Mouse (Mus musculus) bone marrow macrophage, adult 2 months (primary cell): ENCODE data around the gene Samd10.

Experiments used
- CTCF ChIP-seq: IDR thresholded peaks from 2 replicates; pipeline ENCODE4 v1.5.1; 2012; ENCODE audit warnings: low read depth, mild to moderate bottlenecking, low read length, moderate library complexity
- POLR2A ChIP-seq: IDR thresholded peaks from 2 replicates; pipeline ENCODE4 v1.6.1; 2012; ENCODE audit warnings: mild to moderate bottlenecking, low read depth, low read length, borderline replicate concordance

DNA sequence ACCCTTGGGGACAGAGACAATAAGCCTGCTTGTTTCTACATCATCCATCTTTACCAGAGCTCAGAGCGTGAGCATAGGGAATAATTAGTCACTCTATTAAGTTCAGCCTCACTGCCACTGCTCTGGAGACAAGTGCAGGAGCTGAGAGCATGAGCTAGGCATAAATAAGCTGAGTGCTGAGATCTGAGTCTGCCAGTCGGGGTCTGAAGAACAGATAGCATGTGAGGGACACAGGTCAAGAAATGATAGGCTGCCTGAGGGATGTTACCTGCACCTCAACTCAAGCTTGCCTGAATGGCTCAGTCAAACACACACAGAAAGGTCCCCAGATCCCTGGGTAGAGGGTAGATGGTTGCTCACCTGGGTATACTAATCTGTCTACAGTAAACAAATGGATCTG is 21.9 kb downstream of the Samd10 start:
- TF ChIP-seq POLR2A = no peak
- TF ChIP-seq CTCF = no peak
